Mouse (Mus musculus) heart, adult 2 months (tissue): ENCODE measurements around the gene Tgfbr3. TPM values are rescaled to one million over a fixed set of nuclear protein-coding genes. Genes with fewer than 3 reads are reported as not detected.

Experiments used
- DNase-seq, 2 experiments: peaks; one replicate each; pipeline ENCODE4 v3.0.0; 2021
- H3K27ac ChIP-seq: fragments of 200-600 bp; 2 replicates; pipeline ENCODE4 v1.8.1; 2022
- H3K27me3 ChIP-seq: fragments of 200-500 bp; 2 replicates; pipeline ENCODE4 v1.6.1; 2012; ENCODE audit warnings: mild to moderate bottlenecking, low read length, inconsistent platforms, mixed read lengths; ENCODE audit not compliant: control insufficient read depth, insufficient read depth
- H3K36me3 ChIP-seq: fragments of 200-500 bp; 2 replicates; pipeline ENCODE4 v1.6.1; 2012; ENCODE audit warnings: low read length, inconsistent platforms; ENCODE audit not compliant: control insufficient read depth, insufficient read depth
- H3K4me1 ChIP-seq: fragments of 200-500 bp; 2 replicates; pipeline ENCODE4 v1.6.1; 2011; ENCODE audit warnings: low read length; ENCODE audit not compliant: control insufficient read depth, insufficient read depth
- H3K4me3 ChIP-seq: fragments of 200-600 bp; 2 replicates; pipeline ENCODE4 v1.8.1; 2022
- H3K79me2 ChIP-seq: fragments of 200-500 bp; replicated peaks from 2 replicates; pipeline ENCODE4 v1.6.1; 2012; ENCODE audit warnings: mild to moderate bottlenecking, inconsistent platforms, low read length, moderate library complexity, mixed read lengths; ENCODE audit not compliant: control insufficient read depth, insufficient read depth
- H3K9ac ChIP-seq: fragments of 200-500 bp; 2 replicates; pipeline ENCODE4 v1.6.1; 2012; ENCODE audit warnings: low read depth, mild to moderate bottlenecking, control low read depth, inconsistent platforms, low read length, mixed read lengths
- CTCF ChIP-seq: fragments of 200-600 bp; IDR thresholded peaks from 2 replicates; pipeline ENCODE4 v1.8.1; 2022; ENCODE audit warnings: antibody characterized with exemption, mild to moderate bottlenecking, moderate library complexity
- EP300 ChIP-seq: fragments of 200-500 bp; IDR thresholded peaks from 2 replicates; pipeline ENCODE4 v1.6.1; 2011; ENCODE audit warnings: low read depth, low read length, control low read depth; ENCODE audit not compliant: insufficient read depth
- POLR2A ChIP-seq: fragments of 200-500 bp; IDR thresholded peaks from 2 replicates; pipeline ENCODE4 v1.6.1; 2011; ENCODE audit warnings: mild to moderate bottlenecking, low read depth, low read length, control low read depth; ENCODE audit not compliant: insufficient read depth
- WGBS: fragments of 180-500 bp; shearing (Covaris S2); methylation state at CpG from one replicate; pipeline ENCODE4 v1.1.7; 2018; 5-methylcytosine and 5-hydroxymethylcytosine counted together
- intact Hi-C: fragments of 180-260 bp; cut with DNase I; formaldehyde crosslinking; loops from one replicate; pipeline ENCODE4 v1.15.1; 2025
- polyA plus RNA-seq: library from polyadenylated mRNA; depleted of rRNA; stranded (reverse); fragments of >200 nt; gene quantifications from 2 replicates; pipeline ENCODE4 v1.2.3, GENCODE M21; 2012
- total RNA-seq, 2 experiments: library from RNA; stranded (reverse); gene quantifications; 2 replicates each; pipeline ENCODE4 v1.2.3; 2021

The Tgfbr3 gene
- total and polyA plus RNA-seq, 3 experiments, result 27.2 to 47.6 (median 41.2) TPM

DNA sequence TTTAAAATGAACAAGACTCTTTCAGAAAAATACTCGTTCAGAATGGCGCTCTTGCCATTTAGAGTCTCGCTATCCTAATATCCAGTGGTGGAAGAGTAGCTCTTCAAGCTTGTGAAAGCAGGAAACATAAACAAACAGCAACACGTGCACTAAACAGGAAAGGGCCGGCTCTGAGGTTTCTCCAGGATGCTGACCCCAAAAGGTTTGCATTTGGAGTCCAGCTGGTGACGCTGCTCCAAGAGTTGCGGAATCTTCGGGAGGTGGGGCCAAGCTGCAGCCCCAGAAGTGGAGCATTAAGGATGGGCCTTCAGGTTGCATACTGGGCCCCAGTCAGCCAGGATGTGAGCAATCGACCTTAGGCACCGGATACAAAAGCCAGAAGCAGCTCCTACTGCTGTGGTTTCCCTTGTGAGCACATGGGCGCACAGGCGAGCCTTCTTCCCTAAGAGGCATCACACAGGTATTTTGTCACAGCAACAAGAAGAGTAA, 88.5 kb downstream of the Tgfbr3 start:
- Histone ChIP-seq H3K27ac (peak overlapping the region; percentile 3), H3K9ac (no peak overlapping the region), H3K36me3 (peaks cover 9% of the 10 kb centered on the region), H3K27me3 (no peaks in the 10 kb centered on the region), H3K79me2 (no peaks in the 10 kb centered on the region; the same call in 1 of the 2 replicates), H3K4me1 (peaks cover 17% of the 10 kb centered on the region), H3K4me3 (no peak overlapping the region)
- intact Hi-C loops, result loop anchor here (5.0 kb wide), 1 partner anchor 39 kb away; no protein-coding TSS in a partner anchor
- DNase-seq, result peak; percentile 60 to 62
- TF ChIP-seq CTCF, result no peak
- TF ChIP-seq EP300, result 0 out of 2 replicates have a peak, but pooled peaks have one; percentile 26
- WGBS, result 37% methylated on average over 12 of the region's 12 CpGs

DNA sequence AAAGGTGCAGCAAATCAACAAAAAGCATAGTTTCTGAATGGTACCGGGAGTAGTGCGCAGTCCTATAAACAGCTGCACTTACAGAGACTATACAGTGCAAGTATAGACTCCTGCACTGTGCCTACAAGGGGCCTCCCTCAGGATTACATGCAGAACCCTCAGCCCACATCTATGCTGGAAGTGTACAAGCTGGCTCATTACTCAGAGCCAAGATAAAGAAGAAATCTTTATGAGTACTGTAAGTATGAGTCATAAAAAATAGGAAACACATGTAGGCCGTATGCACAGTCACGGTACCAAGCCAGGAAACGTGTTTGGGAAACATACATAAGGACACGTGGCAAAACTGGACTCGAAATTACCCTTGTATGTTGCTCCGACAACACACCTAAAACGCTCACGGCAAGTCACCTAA, 89.2 kb downstream of the Tgfbr3 start:
- 53% methylated on average over 10 of the region's 10 CpGs for WGBS
- no peak for DNase-seq

DNA sequence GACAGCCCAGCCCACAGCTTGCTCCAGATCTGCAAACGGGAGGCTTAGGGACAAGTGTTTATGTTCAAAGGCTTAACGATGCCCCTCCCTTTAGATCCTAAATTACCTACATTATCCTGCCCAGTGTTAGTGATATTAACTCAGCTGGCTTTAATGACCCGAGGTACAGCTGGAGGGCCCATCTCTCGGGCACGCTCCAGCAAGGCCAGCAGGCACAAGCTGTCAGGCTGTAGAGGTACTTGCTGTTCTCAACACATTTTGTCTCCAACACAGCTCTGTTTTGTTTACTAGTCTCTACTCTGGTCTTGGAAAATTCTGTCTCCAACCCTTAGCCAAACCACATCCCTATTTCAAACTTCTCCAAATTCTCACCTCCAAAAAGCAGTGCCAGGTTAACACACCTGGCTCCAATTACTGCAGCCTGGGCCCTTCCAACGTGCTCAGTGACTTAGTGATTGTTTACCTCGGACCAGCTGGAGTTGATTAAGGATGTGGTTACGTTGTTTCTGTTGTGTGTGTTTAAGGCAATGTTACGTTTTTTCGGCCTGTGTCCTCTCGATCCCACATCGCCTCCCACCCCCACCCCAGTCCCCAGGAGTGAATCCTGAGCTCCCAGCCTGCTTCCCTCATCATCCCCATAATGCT, 93.6 kb downstream of the Tgfbr3 start:
- intact Hi-C loops, result no loop called here
- H3K27ac ChIP-seq, result no peak overlapping the region; the same call in 1 of the 2 replicates
- no peak overlapping the region for H3K4me3 ChIP-seq
- 69% methylated on average over 12 of the region's 12 CpGs for WGBS
- H3K79me2 ChIP-seq, result no peaks in the 10 kb centered on the region; the same call in 1 of the 2 replicates
- no peaks in the 10 kb centered on the region for H3K36me3 ChIP-seq
- H3K4me1 ChIP-seq, result peaks cover 8% of the 10 kb centered on the region
- 0 out of 2 replicates have a peak, but pooled peaks have one; percentile 10 for TF ChIP-seq POLR2A
- no peak for TF ChIP-seq EP300
- no peak overlapping the region for H3K9ac ChIP-seq
- DNase-seq, result no peak
- H3K27me3 ChIP-seq, result no peaks in the 10 kb centered on the region

More for the DNA sequence above, 89.2 kb downstream of the Tgfbr3 start:
- Histone ChIP-seq H3K4me3 (no peak overlapping the region), H3K27me3 (no peaks in the 10 kb centered on the region), H3K9ac (no peak overlapping the region), H3K4me1 (peaks cover 20% of the 10 kb centered on the region), H3K27ac (no peak overlapping the region; the same call in 1 of the 2 replicates), H3K79me2 (no peaks in the 10 kb centered on the region; the same call in 1 of the 2 replicates), H3K36me3 (peaks cover 9% of the 10 kb centered on the region)
- TF ChIP-seq CTCF (no peak), POLR2A (no peak), EP300 (no peak)
- intact Hi-C loops, result loop anchor here (5.0 kb wide), 1 partner anchor 38 kb away; no protein-coding TSS in a partner anchor

DNA sequence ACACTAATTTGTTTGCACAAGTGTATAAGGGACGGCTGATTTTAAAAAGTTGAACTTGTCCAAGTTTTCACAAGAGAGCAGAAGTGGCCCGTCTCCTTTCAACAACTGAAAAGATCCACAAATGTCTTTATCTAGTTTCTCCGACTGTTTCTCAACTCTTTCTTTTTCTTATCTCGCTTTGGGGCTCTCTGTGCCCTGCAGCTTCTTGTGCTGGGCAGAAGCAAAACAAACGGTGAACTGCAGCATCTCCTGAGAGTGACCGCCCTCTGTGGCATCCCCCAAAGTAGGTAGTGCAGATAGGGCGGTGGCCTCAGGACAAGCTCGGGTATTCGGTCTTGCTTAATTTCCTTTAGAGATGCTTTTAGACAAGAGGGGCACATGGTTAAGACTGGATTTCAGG, 96.3 kb downstream of the Tgfbr3 start:
- no peak for DNase-seq
- no peak for TF ChIP-seq EP300
- no peak for TF ChIP-seq CTCF
- Histone ChIP-seq H3K9ac (no peak overlapping the region), H3K27me3 (no peaks in the 10 kb centered on the region), H3K4me3 (no peak overlapping the region), H3K27ac (no peak overlapping the region), H3K4me1 (peaks cover 8% of the 10 kb centered on the region), H3K79me2 (no peaks in the 10 kb centered on the region; the same call in 1 of the 2 replicates), H3K36me3 (no peaks in the 10 kb centered on the region)
- intact Hi-C loops, result no loop called here
- 77% methylated on average over 9 of the region's 9 CpGs for WGBS

DNA sequence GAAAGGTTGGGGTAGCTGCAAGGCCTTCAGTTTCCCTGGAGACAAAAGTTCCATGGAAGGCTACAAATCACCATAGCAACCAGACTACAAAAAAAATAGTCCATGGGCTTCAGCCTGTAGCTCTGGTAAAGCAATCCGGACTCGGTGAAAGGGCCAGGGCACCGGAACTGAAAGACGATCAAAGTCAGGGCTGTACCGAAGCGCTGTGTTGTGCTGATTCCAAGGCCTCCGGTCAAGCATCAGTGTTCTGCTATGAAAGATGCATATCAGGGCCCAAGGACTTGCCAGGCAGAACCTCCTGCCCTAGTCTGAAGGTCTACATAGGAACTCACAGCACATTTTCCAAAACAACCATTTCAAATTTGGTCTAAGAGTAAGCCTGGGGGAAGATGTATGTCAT, 97.1 kb downstream of the Tgfbr3 start:
- Histone ChIP-seq H3K4me3 (no peak overlapping the region), H3K79me2 (no peaks in the 10 kb centered on the region; the same call in 1 of the 2 replicates), H3K27me3 (no peaks in the 10 kb centered on the region), H3K36me3 (no peaks in the 10 kb centered on the region), H3K9ac (no peak overlapping the region), H3K4me1 (peaks cover 8% of the 10 kb centered on the region), H3K27ac (no peak overlapping the region)
- intact Hi-C loops, result no loop called here
- TF ChIP-seq EP300, result no peak
- no peak for TF ChIP-seq CTCF
- no peak for TF ChIP-seq POLR2A
- no peak for DNase-seq
- 90% methylated on average over 7 of the region's 7 CpGs for WGBS

DNA sequence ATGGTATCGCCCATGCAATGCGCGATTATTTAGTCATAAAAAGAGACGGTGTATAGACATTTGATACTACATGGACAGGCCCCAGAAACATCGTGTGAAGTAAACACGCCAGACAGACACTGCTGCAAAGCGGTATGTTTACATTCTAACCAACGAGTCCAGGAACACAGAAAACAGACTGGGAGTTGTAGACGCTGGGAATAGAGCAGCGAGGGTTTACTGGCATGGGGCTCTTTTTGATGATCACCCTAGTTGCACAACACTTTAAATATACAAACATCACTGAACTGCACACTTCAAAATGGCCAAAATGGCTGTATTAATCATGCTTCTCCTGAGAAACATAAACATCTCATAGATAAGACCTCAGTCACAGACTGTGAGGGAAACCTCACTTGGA, 100.9 kb downstream of the Tgfbr3 start:
- TF ChIP-seq CTCF, result no peak
- no peak for TF ChIP-seq POLR2A
- no peak for TF ChIP-seq EP300
- H3K4me1 ChIP-seq, result peaks cover 9% of the 10 kb centered on the region
- 87% methylated on average over 10 of the region's 10 CpGs for WGBS
- H3K36me3 ChIP-seq, result peaks cover 4% of the 10 kb centered on the region; the same call in 1 of the 2 replicates
- no peak for DNase-seq
- H3K27ac ChIP-seq, result no peak overlapping the region
- H3K9ac ChIP-seq, result no peak overlapping the region
- H3K79me2 ChIP-seq, result peaks cover 2% of the 10 kb centered on the region; the same call in 1 of the 2 replicates
- no peak overlapping the region for H3K4me3 ChIP-seq
- intact Hi-C loops, result loop anchor here (5.0 kb wide), 1 partner anchor 39 kb away; no protein-coding TSS in a partner anchor
- no peaks in the 10 kb centered on the region for H3K27me3 ChIP-seq
